Mouse (Mus musculus): Measurements from ENCODE around the gene B3galt5.

DNA sequence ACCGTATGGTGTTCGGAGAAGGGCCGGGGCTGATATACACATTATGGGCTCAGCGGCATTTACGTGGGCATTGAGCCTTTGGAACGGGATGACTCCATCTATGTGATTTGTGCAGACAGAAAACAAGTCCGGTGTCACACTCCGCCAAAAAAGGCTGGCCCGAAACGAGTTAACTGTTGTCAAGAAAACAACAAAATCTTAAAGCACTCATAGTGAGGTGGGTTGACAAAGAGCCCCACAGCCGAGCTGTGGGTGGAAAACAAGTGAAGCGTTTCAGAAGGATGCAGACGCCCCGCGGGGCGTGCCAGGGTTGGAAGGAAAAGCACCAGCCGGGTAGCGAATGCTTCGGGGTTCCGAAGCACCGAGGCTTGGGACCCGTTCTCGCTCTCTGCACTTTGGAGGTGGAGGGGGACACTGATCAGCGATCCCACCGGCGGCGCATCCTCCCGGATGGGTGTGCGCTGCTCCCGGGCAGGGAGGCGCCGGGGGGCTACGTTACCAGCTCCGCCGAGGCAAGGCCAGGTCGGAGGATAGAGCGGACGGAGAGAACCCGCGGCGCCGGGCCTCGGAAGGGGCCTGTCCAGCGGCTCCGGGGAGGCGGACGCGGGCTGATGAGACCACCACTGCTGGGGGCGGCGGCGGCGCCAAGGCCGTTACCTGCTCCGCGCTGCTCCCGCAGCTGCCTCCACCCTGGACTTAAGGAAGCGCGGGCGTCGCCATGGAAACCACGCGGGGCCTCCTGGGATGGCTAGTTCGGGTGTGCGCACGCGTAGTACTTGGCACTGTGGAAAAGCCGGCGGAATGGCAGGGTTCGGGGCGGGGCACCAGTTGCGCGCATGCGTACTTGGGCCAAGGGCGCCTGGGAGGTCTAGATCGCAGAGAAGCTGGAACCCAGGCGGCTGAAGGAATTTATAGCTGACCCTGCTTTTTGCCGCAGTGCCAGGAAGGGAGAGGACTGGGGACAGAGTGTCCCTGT, 43.8 kb upstream of the B3galt5 start, which contains the start of gene Lca5l:
- TF ChIP-seq POLR2A (IDR thresholded peaks at IDR 0.05; ENCODE audit: low read depth, low read length) (no peak), CTCF (conservative IDR thresholded peaks at IDR 0.05; ENCODE audit: insufficient read depth, insufficient read length, low read depth, low read length) (no peak)

Measured in kidney, adult 2 months (tissue).